Mouse (Mus musculus): ENCODE data around the gene Kcnab1. TPM values are rescaled to one million over a fixed set of nuclear protein-coding genes. Genes with fewer than 3 reads are reported as not detected.

Gene Kcnab1
- polyA plus RNA-seq, 1 experiment from 2014 or later: 11.4 TPM

- DNase-seq (ENCODE audit: low spot score) (no peak), ATAC-seq (ENCODE audit: low FRiP score) (no peak)
- no peak overlapping the region for H3K4me2 ChIP-seq (replicated peaks)
- H3K4me3 ChIP-seq (replicated peaks; ENCODE audit: low read length): no peak overlapping the region
- H3K36me3 ChIP-seq (replicated peaks; ENCODE audit: control insufficient read depth, insufficient read depth): 0 out of 2 replicates have a peak, but pooled peaks cover 10% of the 10 kb centered on the region
- H3K4me1 ChIP-seq (replicated peaks; ENCODE audit: control insufficient read depth, insufficient read depth, low read length): no peaks in the 10 kb centered on the region
- no peaks in the 10 kb centered on the region for H3K9me3 ChIP-seq (ENCODE audit: control insufficient read depth, low read length)
- WGBS: 89% methylated on average over 10 of the region's 10 CpGs
- no peaks in the 10 kb centered on the region for H3K27me3 ChIP-seq (ENCODE audit: control insufficient read depth, insufficient read depth, low read length)
- H3K27ac ChIP-seq: no peak overlapping the region
- no peak overlapping the region for H3K9ac ChIP-seq
Observed at GRCm38 (mm10) chr3:65365921-65366710, 256.9 kb downstream of the Kcnab1 start.

DNA sequence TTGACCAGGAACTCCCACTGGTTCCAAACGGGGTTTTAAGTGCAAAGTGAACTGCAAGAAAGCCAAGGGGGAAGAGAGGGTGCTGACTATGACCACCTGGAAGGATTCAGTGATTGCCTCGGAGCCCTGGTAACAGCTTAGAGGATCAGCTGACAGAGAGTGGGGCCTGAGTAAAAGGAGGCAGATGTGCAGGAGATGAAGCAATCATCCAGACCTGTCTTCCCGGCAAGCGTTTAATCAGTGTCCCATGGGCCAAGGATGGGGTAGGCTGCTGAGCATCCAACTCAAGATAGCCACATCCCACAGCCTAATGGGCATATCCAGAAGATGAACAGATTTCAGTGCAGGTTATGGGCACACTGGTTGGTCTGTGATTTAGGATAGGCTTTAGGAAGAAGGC, 258.8 kb downstream of the Kcnab1 start:
- Histone ChIP-seq H3K4me2 (replicated peaks) (no peak overlapping the region), H3K36me3 (replicated peaks; ENCODE audit: control insufficient read depth, insufficient read depth) (peaks cover 21% of the 10 kb centered on the region), H3K4me3 (replicated peaks; ENCODE audit: low read length) (no peak overlapping the region), H3K9me3 (ENCODE audit: control insufficient read depth, low read length) (no peaks in the 10 kb centered on the region), H3K4me1 (replicated peaks; ENCODE audit: control insufficient read depth, insufficient read depth, low read length) (no peaks in the 10 kb centered on the region), H3K9ac (no peak overlapping the region), H3K27ac (no peak overlapping the region), H3K27me3 (ENCODE audit: control insufficient read depth, insufficient read depth, low read length) (no peaks in the 10 kb centered on the region)
- 47% methylated on average over 4 of the region's 4 CpGs for WGBS
- ATAC-seq (ENCODE audit: low FRiP score) (0 out of 2 replicates have a peak, but pooled peaks have one; percentile 37), DNase-seq (ENCODE audit: low spot score) (no peak)

GRCm38 (mm10) chr3:65372552-65372951, 263.4 kb downstream of the Kcnab1 start:
- Histone ChIP-seq H3K27ac (no peak overlapping the region), H3K9me3 (ENCODE audit: control insufficient read depth, low read length) (no peaks in the 10 kb centered on the region), H3K27me3 (ENCODE audit: control insufficient read depth, insufficient read depth, low read length) (no peaks in the 10 kb centered on the region), H3K4me3 (replicated peaks; ENCODE audit: low read length) (no peak overlapping the region), H3K9ac (no peak overlapping the region), H3K4me2 (replicated peaks) (no peak overlapping the region), H3K36me3 (replicated peaks; ENCODE audit: control insufficient read depth, insufficient read depth) (peaks cover 34% of the 10 kb centered on the region), H3K4me1 (replicated peaks; ENCODE audit: control insufficient read depth, insufficient read depth, low read length) (no peaks in the 10 kb centered on the region)
- ATAC-seq (ENCODE audit: low FRiP score) (no peak), DNase-seq (ENCODE audit: low spot score) (no peak)
- WGBS: 93% methylated on average over 4 of the region's 4 CpGs

DNA sequence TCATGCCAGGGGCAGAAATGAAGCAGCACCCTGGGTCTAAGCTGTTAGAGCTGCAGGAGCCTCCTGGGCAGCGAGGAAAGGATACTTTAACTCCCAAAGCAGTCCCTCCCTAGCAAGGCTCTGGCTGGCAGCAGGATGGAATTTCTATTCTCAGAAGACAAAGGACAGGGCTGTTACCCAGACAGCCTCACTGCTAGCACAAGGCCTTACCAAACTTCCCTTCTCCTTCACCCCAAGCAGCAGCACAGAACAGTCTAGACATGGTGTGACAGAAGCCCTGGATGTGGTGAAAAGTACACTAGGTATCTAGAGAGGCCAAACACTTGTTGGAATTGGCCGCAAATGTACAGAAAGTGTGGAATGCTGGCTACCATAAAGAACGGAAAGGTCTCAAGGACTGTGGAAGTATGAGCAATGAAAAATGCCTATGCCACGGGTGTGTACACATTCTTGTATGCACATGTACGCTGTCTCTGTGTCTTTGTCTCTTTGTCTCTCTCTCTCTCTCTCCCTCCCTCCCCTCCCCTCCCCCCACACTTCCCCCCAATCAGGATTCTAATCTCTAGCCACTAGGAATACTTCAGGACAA, 264.5 kb downstream of the Kcnab1 start:
- Histone ChIP-seq H3K9ac (no peak overlapping the region), H3K27me3 (ENCODE audit: control insufficient read depth, insufficient read depth, low read length) (no peaks in the 10 kb centered on the region), H3K4me2 (replicated peaks) (no peak overlapping the region), H3K4me3 (replicated peaks; ENCODE audit: low read length) (no peak overlapping the region), H3K36me3 (replicated peaks; ENCODE audit: control insufficient read depth, insufficient read depth) (peaks cover 43% of the 10 kb centered on the region), H3K27ac (no peak overlapping the region), H3K9me3 (ENCODE audit: control insufficient read depth, low read length) (no peaks in the 10 kb centered on the region), H3K4me1 (replicated peaks; ENCODE audit: control insufficient read depth, insufficient read depth, low read length) (no peaks in the 10 kb centered on the region)
- DNase-seq (ENCODE audit: low spot score): no peak
- ATAC-seq (ENCODE audit: low FRiP score): no peak
- WGBS: 67% methylated on average over 5 of the region's 5 CpGs

- Histone ChIP-seq H3K36me3 (replicated peaks; ENCODE audit: control insufficient read depth, insufficient read depth) (peaks cover 51% of the 10 kb centered on the region), H3K27ac (no peak overlapping the region), H3K9ac (no peak overlapping the region), H3K4me3 (replicated peaks; ENCODE audit: low read length) (no peak overlapping the region), H3K4me2 (replicated peaks) (no peak overlapping the region), H3K9me3 (ENCODE audit: control insufficient read depth, low read length) (no peaks in the 10 kb centered on the region), H3K27me3 (ENCODE audit: control insufficient read depth, insufficient read depth, low read length) (no peaks in the 10 kb centered on the region), H3K4me1 (replicated peaks; ENCODE audit: control insufficient read depth, insufficient read depth, low read length) (no peaks in the 10 kb centered on the region)
- DNase-seq (ENCODE audit: low spot score): no peak
- WGBS: 85% methylated on average over 3 of the region's 3 CpGs
- no peak for ATAC-seq (ENCODE audit: low FRiP score)
Observed at GRCm38 (mm10) chr3:65374729-65375128, 265.5 kb downstream of the Kcnab1 start.

- no peaks in the 10 kb centered on the region for H3K4me1 ChIP-seq (replicated peaks; ENCODE audit: control insufficient read depth, insufficient read depth, low read length)
- H3K4me2 ChIP-seq (replicated peaks): no peak overlapping the region
- no peaks in the 10 kb centered on the region for H3K27me3 ChIP-seq (ENCODE audit: control insufficient read depth, insufficient read depth, low read length)
- ATAC-seq (ENCODE audit: low FRiP score): no peak
- H3K9me3 ChIP-seq (ENCODE audit: control insufficient read depth, low read length): no peaks in the 10 kb centered on the region
- DNase-seq (ENCODE audit: low spot score): no peak
- H3K9ac ChIP-seq: no peak overlapping the region
- H3K27ac ChIP-seq: no peak overlapping the region
- H3K36me3 ChIP-seq (replicated peaks; ENCODE audit: control insufficient read depth, insufficient read depth): peaks cover 65% of the 10 kb centered on the region
- H3K4me3 ChIP-seq (replicated peaks; ENCODE audit: low read length): no peak overlapping the region
Observed at GRCm38 (mm10) chr3:65378724-65379123, 269.5 kb downstream of the Kcnab1 start.

DNA sequence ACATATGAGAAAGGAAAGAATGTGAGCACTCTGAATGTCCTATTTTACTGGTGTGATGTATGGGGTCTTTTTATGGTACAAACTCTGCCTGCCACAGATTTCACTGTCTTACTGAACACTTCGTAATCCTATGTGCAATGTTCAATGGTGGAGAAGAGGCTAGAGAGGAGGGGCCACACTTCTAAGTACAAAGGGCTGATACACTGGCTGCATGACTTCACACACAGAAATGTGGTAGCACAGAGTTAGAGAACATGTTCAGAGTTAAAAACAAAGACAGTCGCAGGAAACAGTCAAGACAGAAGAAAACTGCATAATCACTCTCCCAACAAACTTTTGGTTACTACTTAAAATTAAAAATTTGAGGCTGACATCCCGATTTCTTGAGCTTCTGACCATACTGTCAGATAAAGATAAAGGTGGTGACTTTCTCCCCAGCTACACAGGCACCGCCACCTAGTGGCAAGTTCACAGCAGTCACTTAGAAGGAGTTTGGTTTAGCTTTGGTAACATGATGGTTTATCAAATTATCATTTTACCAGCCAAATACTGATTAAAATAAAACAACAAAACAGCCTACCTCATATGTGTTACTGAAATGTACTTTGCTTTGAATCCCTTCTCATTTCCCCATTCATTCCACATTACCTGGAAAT, 270.8 kb downstream of the Kcnab1 start:
- 74% methylated on average over 4 of the region's 4 CpGs for WGBS
- Histone ChIP-seq H3K4me3 (replicated peaks; ENCODE audit: low read length) (no peak overlapping the region), H3K4me1 (replicated peaks; ENCODE audit: control insufficient read depth, insufficient read depth, low read length) (no peaks in the 10 kb centered on the region), H3K9ac (no peak overlapping the region), H3K4me2 (replicated peaks) (no peak overlapping the region), H3K27me3 (ENCODE audit: control insufficient read depth, insufficient read depth, low read length) (no peaks in the 10 kb centered on the region), H3K36me3 (replicated peaks; ENCODE audit: control insufficient read depth, insufficient read depth) (peaks cover 78% of the 10 kb centered on the region), H3K27ac (no peak overlapping the region), H3K9me3 (ENCODE audit: control insufficient read depth, low read length) (no peaks in the 10 kb centered on the region)
- DNase-seq (ENCODE audit: low spot score) (peak; percentile 69), ATAC-seq (ENCODE audit: low FRiP score) (no peak)

GRCm38 (mm10) chr3:65381094-65381493, 271.9 kb downstream of the Kcnab1 start:
- Histone ChIP-seq H3K4me3 (replicated peaks; ENCODE audit: low read length) (no peak overlapping the region), H3K4me2 (replicated peaks) (no peak overlapping the region), H3K4me1 (replicated peaks; ENCODE audit: control insufficient read depth, insufficient read depth, low read length) (no peaks in the 10 kb centered on the region), H3K27ac (no peak overlapping the region), H3K36me3 (replicated peaks; ENCODE audit: control insufficient read depth, insufficient read depth) (peaks cover 83% of the 10 kb centered on the region), H3K27me3 (ENCODE audit: control insufficient read depth, insufficient read depth, low read length) (no peaks in the 10 kb centered on the region), H3K9ac (no peak overlapping the region), H3K9me3 (ENCODE audit: control insufficient read depth, low read length) (no peaks in the 10 kb centered on the region)
- 71% methylated on average over 4 of the region's 4 CpGs for WGBS
- DNase-seq (ENCODE audit: low spot score): no peak
- ATAC-seq (ENCODE audit: low FRiP score): no peak

DNA sequence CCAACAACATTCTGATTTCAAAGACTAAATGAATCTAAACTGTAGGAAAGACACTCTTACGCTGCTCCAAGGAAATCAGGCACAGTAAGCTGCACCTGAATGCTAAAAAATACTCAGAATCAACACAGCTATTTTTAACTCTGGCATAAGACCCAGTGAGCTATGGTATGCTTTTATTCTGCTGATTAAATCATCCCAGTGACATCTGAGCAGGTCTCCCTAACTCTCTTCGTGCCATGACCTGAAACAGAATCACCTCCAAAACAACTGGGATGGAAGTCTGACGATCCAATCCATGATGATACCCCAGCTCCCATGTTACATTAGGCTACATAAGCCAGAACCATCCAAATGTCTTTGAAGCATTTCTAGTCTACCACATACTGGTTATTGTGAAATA, 275.2 kb downstream of the Kcnab1 start:
- H3K27me3 ChIP-seq (ENCODE audit: control insufficient read depth, insufficient read depth, low read length): no peaks in the 10 kb centered on the region
- H3K9ac ChIP-seq: no peak overlapping the region
- ATAC-seq (ENCODE audit: low FRiP score) (no peak), DNase-seq (ENCODE audit: low spot score) (no peak)
- H3K27ac ChIP-seq: no peak overlapping the region
- no peak overlapping the region for H3K4me2 ChIP-seq (replicated peaks)
- no peaks in the 10 kb centered on the region for H3K9me3 ChIP-seq (ENCODE audit: control insufficient read depth, low read length)
- 91% methylated on average over 3 of the region's 3 CpGs for WGBS
- H3K36me3 ChIP-seq (replicated peaks; ENCODE audit: control insufficient read depth, insufficient read depth): peaks cover 91% of the 10 kb centered on the region
- H3K4me3 ChIP-seq (replicated peaks; ENCODE audit: low read length): no peak overlapping the region
- no peaks in the 10 kb centered on the region for H3K4me1 ChIP-seq (replicated peaks; ENCODE audit: control insufficient read depth, insufficient read depth, low read length)
